Mouse (Mus musculus): ENCODE measurements at regions not wholly inside any gene's neighbourhood (a gene's known extent, or its start where the extent isn't known, plus 50 kb on each side); places are given as distances from the start of the nearest gene placed in this dataset.

DNA sequence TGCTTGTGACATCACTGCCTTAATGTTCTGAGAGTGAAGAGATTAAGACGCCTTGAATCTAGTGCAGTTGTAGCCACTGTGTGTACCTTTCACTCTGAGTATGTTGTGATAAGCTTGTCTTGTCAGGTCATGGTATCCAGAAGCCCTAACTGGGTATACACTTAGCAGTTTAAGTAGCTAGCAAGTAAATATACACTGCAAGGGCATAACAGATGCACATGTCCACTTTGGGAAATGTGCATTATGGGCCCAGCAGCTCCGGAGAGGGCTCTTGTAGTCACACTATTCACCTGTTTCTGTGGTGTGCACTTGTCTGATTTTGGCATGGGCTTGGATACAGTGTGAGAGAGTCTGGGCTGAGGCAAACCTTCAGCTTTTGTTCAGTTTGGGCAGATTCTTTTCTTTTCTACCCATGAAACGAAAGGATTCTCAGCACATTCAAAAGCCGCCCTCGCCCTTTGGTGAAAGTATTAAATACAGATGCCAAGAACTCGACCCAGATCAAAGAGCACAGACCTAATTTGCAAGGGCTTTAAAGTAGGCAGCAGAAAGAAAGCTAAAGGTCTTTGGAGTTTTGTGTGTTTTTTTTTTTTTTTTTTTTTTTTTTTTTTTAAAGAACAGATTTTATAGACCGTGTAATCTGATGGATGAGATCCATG, 385.1 kb upstream of the Tmpo start:
- Histone ChIP-seq H3K27ac (ENCODE audit: low read depth) (no peak overlapping the region), H3K27me3 (ENCODE audit: control insufficient read depth, insufficient read depth, low read length) (no peaks in the 10 kb centered on the region), H3K36me3 (replicated peaks; ENCODE audit: control insufficient read depth, insufficient read depth, low read length) (no peaks in the 10 kb centered on the region), H3K4me1 (ENCODE audit: control insufficient read depth, insufficient read depth) (no peaks in the 10 kb centered on the region), H3K9ac (replicated peaks; ENCODE audit: low read depth, low read length) (no peak overlapping the region), H3K4me3 (ENCODE audit: low read depth, low read length) (no peak overlapping the region), H3K4me2 (ENCODE audit: low read depth, low read length) (no peak overlapping the region), H3K9me3 (replicated peaks; ENCODE audit: control insufficient read depth, low read length) (no peaks in the 10 kb centered on the region)
- TF ChIP-seq CTCF (IDR thresholded peaks at IDR 0.05; ENCODE audit: low read depth) (no peak), EP300 (IDR thresholded peaks at IDR 0.05; ENCODE audit: low read depth) (no peak)
- DNase-seq (ENCODE audit: low spot score): no peak
- WGBS: 76% methylated on average over 7 of the region's 7 CpGs
- no peak for ATAC-seq (ENCODE audit: insufficient read depth, low read depth)

DNA sequence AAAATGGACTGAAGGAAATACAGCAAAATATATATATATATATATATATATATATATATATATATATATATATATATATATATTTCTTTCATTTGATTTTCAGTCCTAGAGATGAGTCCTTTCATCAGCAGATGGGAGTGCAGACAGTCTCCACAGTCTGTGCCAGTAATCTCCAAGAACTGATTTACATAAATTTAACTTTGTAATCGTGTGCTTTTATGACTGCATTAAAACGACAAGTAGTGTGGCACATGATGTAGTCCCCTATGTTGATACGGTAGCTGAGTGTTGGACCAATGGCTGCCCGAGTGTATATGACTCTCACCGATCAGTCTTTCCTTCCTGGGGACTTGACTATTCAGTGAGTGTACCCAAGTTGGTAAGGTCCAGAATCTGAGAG, 378.2 kb upstream of the Tmpo start:
- Histone ChIP-seq H3K4me2 (ENCODE audit: low read depth, low read length) (no peak overlapping the region), H3K9ac (replicated peaks; ENCODE audit: low read depth, low read length) (no peak overlapping the region), H3K4me3 (ENCODE audit: low read depth, low read length) (no peak overlapping the region), H3K27ac (ENCODE audit: low read depth) (no peak overlapping the region), H3K27me3 (ENCODE audit: control insufficient read depth, insufficient read depth, low read length) (no peaks in the 10 kb centered on the region), H3K4me1 (ENCODE audit: control insufficient read depth, insufficient read depth) (no peaks in the 10 kb centered on the region), H3K36me3 (replicated peaks; ENCODE audit: control insufficient read depth, insufficient read depth, low read length) (no peaks in the 10 kb centered on the region), H3K9me3 (replicated peaks; ENCODE audit: control insufficient read depth, low read length) (no peaks in the 10 kb centered on the region)
- ATAC-seq (ENCODE audit: insufficient read depth, low read depth) (no peak), DNase-seq (ENCODE audit: low spot score) (no peak)
- 78% methylated on average over 5 of the region's 5 CpGs for WGBS
- TF ChIP-seq EP300 (IDR thresholded peaks at IDR 0.05; ENCODE audit: low read depth) (no peak), CTCF (IDR thresholded peaks at IDR 0.05; ENCODE audit: low read depth) (no peak)

DNA sequence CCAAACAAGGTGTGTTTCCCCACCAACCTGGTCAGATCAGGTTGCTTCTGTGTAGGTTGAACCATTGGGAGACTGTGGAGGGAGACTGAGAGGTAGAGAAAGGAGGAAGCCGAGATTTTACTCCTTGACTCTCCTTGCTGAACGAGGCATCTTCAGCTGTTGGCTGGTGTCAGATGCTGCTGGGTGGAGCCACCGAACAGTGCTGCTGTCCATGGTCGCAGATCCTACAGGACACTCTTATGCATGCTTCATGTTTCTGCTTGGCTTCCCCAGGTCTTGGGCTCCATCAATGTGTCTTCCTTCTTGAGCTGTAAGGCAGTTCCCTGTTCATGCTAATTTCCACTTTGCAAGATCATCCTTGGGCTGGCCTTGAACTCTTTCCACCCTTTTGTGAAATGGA, 367.0 kb upstream of the Tmpo start:
- WGBS: 42% methylated on average over 4 of the region's 4 CpGs
- Histone ChIP-seq H3K4me3 (ENCODE audit: low read depth, low read length) (no peak overlapping the region), H3K36me3 (replicated peaks; ENCODE audit: control insufficient read depth, insufficient read depth, low read length) (no peaks in the 10 kb centered on the region), H3K27me3 (ENCODE audit: control insufficient read depth, insufficient read depth, low read length) (0 out of 2 replicates have a peak, but pooled peaks cover 4% of the 10 kb centered on the region), H3K27ac (ENCODE audit: low read depth) (no peak overlapping the region), H3K4me1 (ENCODE audit: control insufficient read depth, insufficient read depth) (no peaks in the 10 kb centered on the region), H3K4me2 (ENCODE audit: low read depth, low read length) (no peak overlapping the region), H3K9me3 (replicated peaks; ENCODE audit: control insufficient read depth, low read length) (no peaks in the 10 kb centered on the region), H3K9ac (replicated peaks; ENCODE audit: low read depth, low read length) (no peak overlapping the region)
- DNase-seq (ENCODE audit: low spot score) (no peak), ATAC-seq (ENCODE audit: insufficient read depth, low read depth) (no peak)
- no peak for TF ChIP-seq EP300 (IDR thresholded peaks at IDR 0.05; ENCODE audit: low read depth)

DNA sequence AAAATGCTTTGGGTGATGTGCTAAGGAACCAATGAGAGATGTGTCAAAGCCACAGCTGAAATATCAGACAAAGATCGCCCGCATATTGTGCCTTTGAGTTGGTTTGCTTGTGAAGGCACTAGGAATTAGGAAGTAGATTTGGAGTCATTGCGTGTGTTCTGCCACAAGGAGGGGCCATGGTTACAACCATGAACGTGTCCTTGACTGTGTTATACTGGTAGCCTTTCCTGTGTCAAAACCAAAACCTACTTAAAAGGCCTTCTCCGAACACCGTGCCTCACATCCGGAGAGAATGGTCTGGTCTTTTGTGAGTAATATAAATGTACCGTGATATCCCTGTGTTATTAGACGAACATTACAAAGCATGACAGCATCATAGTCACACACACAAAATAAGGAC, 365.0 kb upstream of the Tmpo start:
- peak; percentile 47 for DNase-seq (ENCODE audit: low spot score)
- Histone ChIP-seq H3K4me2 (ENCODE audit: low read depth, low read length) (no peak overlapping the region), H3K27me3 (ENCODE audit: control insufficient read depth, insufficient read depth, low read length) (0 out of 2 replicates have a peak, but pooled peaks cover 4% of the 10 kb centered on the region)

DNA sequence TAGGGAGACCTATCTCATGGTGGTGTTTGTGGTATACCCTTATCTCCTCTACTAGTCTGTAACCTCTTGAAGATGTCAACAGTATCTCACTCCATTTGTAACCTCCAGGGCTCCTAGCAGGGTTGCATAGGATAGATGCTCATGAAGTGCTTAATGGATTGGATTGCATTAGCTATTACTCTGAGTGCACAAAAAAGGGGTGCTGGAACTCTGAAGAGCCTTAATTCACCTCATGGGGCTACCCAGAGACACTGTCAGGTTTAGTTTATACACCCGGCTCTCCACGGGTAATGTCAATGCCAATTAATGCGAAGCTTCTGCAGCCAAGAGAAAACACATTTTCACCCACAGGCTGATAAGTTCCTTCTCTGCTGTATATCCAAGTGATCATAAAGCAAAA, 364.3 kb upstream of the Tmpo start:
- DNase-seq (ENCODE audit: low spot score) (no peak), ATAC-seq (ENCODE audit: insufficient read depth, low read depth) (no peak)
- H3K9ac ChIP-seq (replicated peaks; ENCODE audit: low read depth, low read length): no peak overlapping the region
- H3K4me1 ChIP-seq (ENCODE audit: control insufficient read depth, insufficient read depth): no peaks in the 10 kb centered on the region
- H3K27me3 ChIP-seq (ENCODE audit: control insufficient read depth, insufficient read depth, low read length): 0 out of 2 replicates have a peak, but pooled peaks cover 4% of the 10 kb centered on the region
- H3K4me3 ChIP-seq (ENCODE audit: low read depth, low read length): no peak overlapping the region
- no peak overlapping the region for H3K27ac ChIP-seq (ENCODE audit: low read depth)
- WGBS: 55% methylated on average over 3 of the region's 3 CpGs
- H3K4me2 ChIP-seq (ENCODE audit: low read depth, low read length): no peak overlapping the region
- H3K9me3 ChIP-seq (replicated peaks; ENCODE audit: control insufficient read depth, low read length): no peaks in the 10 kb centered on the region
- no peak for TF ChIP-seq EP300 (IDR thresholded peaks at IDR 0.05; ENCODE audit: low read depth)
- TF ChIP-seq CTCF (IDR thresholded peaks at IDR 0.05; ENCODE audit: low read depth): no peak
- H3K36me3 ChIP-seq (replicated peaks; ENCODE audit: control insufficient read depth, insufficient read depth, low read length): no peaks in the 10 kb centered on the region

More for the DNA sequence above, 365.0 kb upstream of the Tmpo start:
- H3K9ac ChIP-seq (replicated peaks; ENCODE audit: low read depth, low read length): no peak overlapping the region
- H3K27ac ChIP-seq (ENCODE audit: low read depth): no peak overlapping the region
- no peaks in the 10 kb centered on the region for H3K4me1 ChIP-seq (ENCODE audit: control insufficient read depth, insufficient read depth)
- TF ChIP-seq CTCF (IDR thresholded peaks at IDR 0.05; ENCODE audit: low read depth) (peak; percentile 60), EP300 (IDR thresholded peaks at IDR 0.05; ENCODE audit: low read depth) (no peak)
- ATAC-seq (ENCODE audit: insufficient read depth, low read depth): no peak
- WGBS: 41% methylated on average over 9 of the region's 9 CpGs
- no peak overlapping the region for H3K4me3 ChIP-seq (ENCODE audit: low read depth, low read length)
- H3K9me3 ChIP-seq (replicated peaks; ENCODE audit: control insufficient read depth, low read length): no peaks in the 10 kb centered on the region
- no peaks in the 10 kb centered on the region for H3K36me3 ChIP-seq (replicated peaks; ENCODE audit: control insufficient read depth, insufficient read depth, low read length)
